Mouse (Mus musculus): ENCODE measurements around the gene Trappc12. TPM values are rescaled to one million over a fixed set of nuclear protein-coding genes. Genes with fewer than 3 reads are reported as not detected.

Gene Trappc12
- polyA plus RNA-seq (2015; fragmentation: Nextera tagmentation; extraction: Ambion mirVana): 43.8 and 46.0 TPM in 2 replicates

DNA sequence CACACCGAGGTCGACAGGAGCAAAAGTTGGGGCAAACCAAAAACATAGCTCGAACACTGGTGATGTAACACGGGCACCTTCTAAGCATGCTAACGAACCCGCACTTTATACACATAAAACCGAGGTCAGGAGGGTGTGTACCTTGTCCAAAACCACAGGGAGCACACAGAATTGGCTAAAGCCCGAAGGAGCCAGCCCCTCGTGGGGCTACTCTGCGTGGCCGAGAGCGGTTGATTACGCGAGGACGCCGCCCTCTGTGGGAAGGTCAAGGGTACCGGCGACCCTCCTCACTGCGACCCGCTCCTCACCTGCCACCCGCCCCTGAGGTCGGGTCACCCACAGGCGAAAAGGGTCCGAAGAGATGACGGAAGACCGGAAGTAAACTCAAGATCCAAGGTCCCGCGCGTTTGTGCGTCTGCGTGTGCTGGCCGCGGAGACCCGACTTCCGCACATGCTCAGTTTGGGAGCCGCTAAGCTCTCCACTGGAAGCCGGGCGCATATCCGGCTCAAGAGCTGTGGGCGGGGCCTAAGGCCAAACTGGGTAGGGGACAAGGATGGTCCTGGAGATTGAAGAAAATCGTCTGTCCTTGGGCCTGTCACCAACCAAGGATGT lies at the start of gene Trappc12:
Trappc12 (minus strand) TSS at position 452 of the 613 bp plus-strand sequence.
- H3K4me1 ChIP-seq (replicated peaks): peaks cover 49% of the 10 kb centered on the region
- no peaks in the 10 kb centered on the region for H3K27me3 ChIP-seq
- ATAC-seq: peak; percentile 94
- peak within 1 kb of the TSS; percentile 84 for H3K4me3 ChIP-seq (replicated peaks)
- H3K27ac ChIP-seq: peak within 1 kb of the TSS; percentile 68
- H3K9ac ChIP-seq (replicated peaks): peak within 1 kb of the TSS; percentile 83
- no peaks in the 10 kb centered on the region for H3K9me3 ChIP-seq
- H3K4me2 ChIP-seq (replicated peaks): peak within 1 kb of the TSS; percentile 98
- H3K36me3 ChIP-seq: peaks cover 26% of the 10 kb centered on the region
- WGBS: 2% methylated on average over 41 of the region's 41 CpGs

DNA sequence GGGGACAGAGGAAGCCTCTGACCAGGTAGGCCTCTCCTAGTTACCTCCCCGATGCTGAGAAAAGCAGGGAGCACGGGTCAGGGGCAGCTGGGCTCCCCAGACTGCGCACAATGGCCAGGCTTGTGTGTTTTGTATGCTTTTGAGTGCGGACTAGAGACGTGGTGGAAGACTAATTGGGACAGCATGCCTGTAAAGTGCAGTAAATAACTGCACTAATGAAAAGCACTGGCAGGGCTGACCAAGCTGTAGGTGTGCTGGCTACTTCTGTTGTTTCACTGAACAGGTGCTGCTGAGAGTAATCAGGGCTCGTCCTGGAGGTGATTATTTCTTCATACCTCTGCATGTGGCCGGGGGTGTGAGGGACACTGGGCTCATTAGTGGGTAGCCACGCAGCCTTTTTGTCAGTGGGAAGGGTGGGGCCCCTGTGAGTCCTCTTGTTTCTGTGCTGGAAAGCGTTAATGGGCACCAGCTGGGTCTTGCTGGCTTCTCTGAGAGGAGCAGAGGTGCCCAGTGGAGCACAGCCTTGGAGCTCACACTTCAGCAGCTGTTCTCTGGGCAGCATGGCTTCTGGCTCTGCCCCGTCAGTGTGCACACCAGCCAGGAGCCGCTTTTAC lies 49.6 kb upstream of the Trappc12 start:
- peak; percentile 71 for ATAC-seq
- Histone ChIP-seq H3K27ac (peak overlapping the region; percentile 69), H3K4me1 (replicated peaks) (peaks cover 47% of the 10 kb centered on the region), H3K9ac (replicated peaks) (peak overlapping the region; percentile 19; the same call in 1 of the 2 replicates), H3K4me2 (replicated peaks) (no peak overlapping the region), H3K27me3 (no peaks in the 10 kb centered on the region), H3K9me3 (no peaks in the 10 kb centered on the region; the same call in 1 of the 2 replicates), H3K4me3 (replicated peaks) (no peak overlapping the region), H3K36me3 (no peaks in the 10 kb centered on the region)
- WGBS: 51% methylated on average over 11 of the region's 11 CpGs

DNA sequence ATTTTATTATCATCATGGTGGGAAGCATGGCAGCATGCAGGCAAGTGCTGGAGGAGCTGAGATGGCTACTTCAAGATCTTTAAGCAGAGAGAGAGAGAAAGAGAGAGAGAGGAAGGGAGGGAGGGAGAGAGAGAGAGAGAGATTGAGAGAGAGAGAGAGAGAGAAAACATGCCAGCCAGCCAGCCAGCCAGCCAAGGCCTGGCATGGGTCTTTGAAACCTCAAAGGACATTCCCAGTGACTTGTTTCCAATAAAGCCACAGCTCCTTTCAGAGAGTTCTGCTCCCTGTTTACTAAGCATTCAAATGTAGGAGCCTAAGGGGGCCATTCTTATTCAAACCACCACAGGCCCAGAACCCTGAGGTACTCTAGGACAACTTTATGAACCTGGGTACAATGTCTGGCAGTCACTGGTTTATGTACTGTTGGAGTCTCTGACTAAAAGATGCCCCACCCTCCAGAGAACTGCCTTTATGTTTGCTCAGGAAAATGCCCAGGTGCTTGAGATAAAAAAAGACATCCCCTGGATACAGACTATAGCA lies 46.7 kb upstream of the Trappc12 start:
- ATAC-seq: no peak
- Histone ChIP-seq H3K27me3 (no peaks in the 10 kb centered on the region), H3K9me3 (no peaks in the 10 kb centered on the region; the same call in 1 of the 2 replicates), H3K9ac (replicated peaks) (no peak overlapping the region), H3K4me1 (replicated peaks) (peaks cover 41% of the 10 kb centered on the region), H3K4me3 (replicated peaks) (no peak overlapping the region), H3K4me2 (replicated peaks) (no peak overlapping the region), H3K36me3 (no peaks in the 10 kb centered on the region), H3K27ac (peak overlapping the region; percentile 35; the same call in 1 of the 2 replicates)

DNA sequence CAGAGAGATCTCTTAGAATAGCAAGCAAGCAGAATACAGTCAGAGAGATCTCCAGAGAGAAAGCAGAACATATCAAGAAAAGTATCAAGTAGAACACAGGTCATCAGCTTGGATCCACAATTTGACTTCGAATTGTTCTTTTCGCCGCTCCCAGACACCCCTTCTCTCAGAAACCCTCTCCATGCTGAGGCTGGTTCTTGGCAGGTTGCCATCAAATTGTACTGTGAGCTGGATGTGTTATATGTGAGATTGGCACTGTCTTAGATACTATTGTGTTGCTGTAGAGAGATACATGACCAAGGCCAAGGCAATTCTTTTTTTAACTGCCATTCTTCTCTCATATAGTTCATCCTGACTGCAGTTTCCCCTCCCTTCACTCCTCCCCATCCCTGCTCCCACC lies 44.8 kb upstream of the Trappc12 start:
- H3K4me1 ChIP-seq (replicated peaks): peaks cover 44% of the 10 kb centered on the region
- no peaks in the 10 kb centered on the region for H3K27me3 ChIP-seq
- no peak overlapping the region for H3K9ac ChIP-seq (replicated peaks)
- no peaks in the 10 kb centered on the region; the same call in 1 of the 2 replicates for H3K9me3 ChIP-seq
- H3K36me3 ChIP-seq: no peaks in the 10 kb centered on the region
- H3K27ac ChIP-seq: no peak overlapping the region
- no peak for ATAC-seq
- WGBS: 85% methylated on average over 3 of the region's 3 CpGs
- no peak overlapping the region for H3K4me3 ChIP-seq (replicated peaks)
- H3K4me2 ChIP-seq (replicated peaks): no peak overlapping the region

DNA sequence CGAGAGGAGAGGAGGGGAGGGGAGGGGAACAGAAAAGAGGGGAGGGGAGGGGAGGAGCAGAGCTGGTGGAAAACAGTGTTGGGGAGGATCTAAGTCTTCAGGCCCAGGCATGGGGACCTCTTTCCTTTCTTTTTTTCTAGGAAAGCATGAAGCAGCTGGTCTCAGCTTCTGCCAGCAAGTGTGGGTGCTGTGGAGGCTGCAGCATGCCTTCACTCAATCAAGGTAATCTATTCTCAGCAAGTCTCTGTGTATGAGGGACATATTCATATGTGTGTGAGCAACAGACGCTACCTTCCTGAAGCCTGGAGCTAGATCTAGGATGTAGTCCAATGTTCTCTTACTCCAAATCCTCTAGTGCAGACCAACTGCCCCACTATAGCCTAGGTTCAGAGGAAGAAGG lies 43.4 kb upstream of the Trappc12 start:
- no peaks in the 10 kb centered on the region; the same call in 1 of the 2 replicates for H3K9me3 ChIP-seq
- H3K4me2 ChIP-seq (replicated peaks): no peak overlapping the region
- 64% methylated on average over 2 of the region's 2 CpGs for WGBS
- no peak for ATAC-seq
- no peaks in the 10 kb centered on the region for H3K27me3 ChIP-seq
- H3K9ac ChIP-seq (replicated peaks): no peak overlapping the region
- no peak overlapping the region for H3K27ac ChIP-seq
- H3K4me1 ChIP-seq (replicated peaks): peaks cover 39% of the 10 kb centered on the region
- H3K4me3 ChIP-seq (replicated peaks): no peak overlapping the region
- H3K36me3 ChIP-seq: no peaks in the 10 kb centered on the region

DNA sequence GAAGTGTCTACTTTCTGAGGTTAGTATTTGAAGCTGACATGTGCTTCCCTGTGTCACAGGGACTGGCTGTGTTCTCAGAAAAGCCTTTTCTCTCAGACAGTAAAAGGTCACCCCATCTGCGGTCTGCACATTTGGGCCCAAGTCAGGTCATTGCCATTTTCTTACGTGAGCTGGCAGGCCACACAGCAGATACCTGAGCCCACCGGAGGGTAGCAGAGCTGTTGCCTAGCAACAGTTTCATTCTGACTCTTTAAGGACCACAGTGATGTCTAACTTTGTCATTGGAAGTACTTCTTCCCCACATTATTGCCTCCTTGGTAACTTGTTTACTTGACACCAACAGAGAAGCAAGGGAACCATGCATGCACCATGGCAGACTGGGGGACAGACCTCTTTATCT lies 42.3 kb upstream of the Trappc12 start:
- no peak overlapping the region for H3K9ac ChIP-seq (replicated peaks)
- WGBS: 58% methylated on average over 3 of the region's 3 CpGs
- H3K4me2 ChIP-seq (replicated peaks): no peak overlapping the region
- no peak overlapping the region for H3K4me3 ChIP-seq (replicated peaks)
- no peaks in the 10 kb centered on the region for H3K27me3 ChIP-seq
- no peak for ATAC-seq
- peak overlapping the region; percentile 26; the same call in 1 of the 2 replicates for H3K27ac ChIP-seq
- H3K9me3 ChIP-seq: no peaks in the 10 kb centered on the region
- H3K4me1 ChIP-seq (replicated peaks): peaks cover 43% of the 10 kb centered on the region
- no peaks in the 10 kb centered on the region for H3K36me3 ChIP-seq

DNA sequence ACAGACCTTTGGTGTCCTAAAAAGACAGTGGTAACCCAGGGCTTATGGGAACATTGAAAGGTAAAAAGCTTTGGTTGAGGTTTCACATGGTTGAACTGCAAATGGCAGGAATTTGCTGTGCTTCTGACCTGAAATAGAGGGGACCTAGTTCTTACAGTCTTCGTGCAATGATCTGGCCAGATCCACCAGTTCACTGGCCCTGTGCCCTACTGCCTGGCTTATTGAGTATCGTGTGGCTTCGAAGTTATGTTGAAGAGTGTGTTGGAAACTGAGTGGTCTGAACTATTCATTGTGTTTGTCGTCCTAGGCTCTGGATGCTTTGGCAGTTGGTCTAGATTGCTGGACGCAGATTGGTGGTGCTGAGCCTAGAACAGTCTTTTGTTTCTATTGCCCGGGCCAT lies 36.0 kb upstream of the Trappc12 start:
- Histone ChIP-seq H3K4me1 (replicated peaks) (peaks cover 45% of the 10 kb centered on the region), H3K4me2 (replicated peaks) (no peak overlapping the region), H3K9me3 (no peaks in the 10 kb centered on the region), H3K27me3 (no peaks in the 10 kb centered on the region), H3K27ac (no peak overlapping the region), H3K4me3 (replicated peaks) (no peak overlapping the region), H3K36me3 (no peaks in the 10 kb centered on the region), H3K9ac (replicated peaks) (no peak overlapping the region)
- 95% methylated on average over 6 of the region's 6 CpGs for WGBS
- ATAC-seq: no peak

DNA sequence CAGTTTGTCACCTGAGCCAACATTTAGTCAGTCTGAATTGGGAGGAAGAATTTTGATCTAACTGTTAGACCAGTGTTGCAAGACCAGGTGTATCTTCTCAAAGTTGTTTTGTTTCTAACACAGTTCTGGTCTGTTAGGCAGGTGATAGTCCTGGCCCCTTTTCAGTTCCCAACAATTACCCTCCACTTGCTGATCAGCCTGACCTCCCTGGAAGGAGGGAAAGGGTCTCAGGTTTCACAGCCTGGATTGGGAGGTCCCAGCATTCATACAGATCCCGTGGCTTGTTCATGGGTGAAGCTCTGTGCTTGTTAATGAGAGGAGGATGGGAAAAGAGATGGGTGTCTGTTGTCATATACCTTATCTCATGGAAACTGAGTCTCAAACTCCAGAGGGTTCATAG lies 35.0 kb upstream of the Trappc12 start:
- Histone ChIP-seq H3K36me3 (no peaks in the 10 kb centered on the region), H3K27ac (no peak overlapping the region), H3K4me1 (replicated peaks) (peaks cover 40% of the 10 kb centered on the region), H3K9me3 (no peaks in the 10 kb centered on the region), H3K27me3 (no peaks in the 10 kb centered on the region), H3K4me2 (replicated peaks) (no peak overlapping the region), H3K9ac (replicated peaks) (no peak overlapping the region), H3K4me3 (replicated peaks) (no peak overlapping the region)
- WGBS: 0% methylated on average over 1 of the region's 1 CpGs
- ATAC-seq: no peak

DNA sequence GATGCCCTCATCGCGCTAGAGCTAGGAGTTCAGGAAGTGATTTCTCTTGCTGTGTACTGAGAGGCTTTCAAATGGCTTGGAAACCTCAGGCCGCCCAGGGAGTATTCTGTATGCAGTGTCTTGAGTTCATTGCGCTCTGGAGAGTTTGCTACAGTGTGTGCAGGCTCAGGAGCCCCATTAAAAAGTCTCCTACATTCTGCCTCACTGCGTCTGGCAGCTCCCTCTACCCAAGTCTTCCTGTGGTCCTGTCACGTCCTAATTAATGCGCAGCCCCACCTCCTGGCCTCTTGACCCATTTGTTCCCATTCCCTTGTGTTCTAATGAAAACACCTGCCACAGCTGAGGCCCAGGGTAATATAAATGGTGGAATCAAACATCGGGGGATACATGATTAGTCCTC lies 34.6 kb upstream of the Trappc12 start:
- no peak for ATAC-seq
- Histone ChIP-seq H3K27me3 (no peaks in the 10 kb centered on the region), H3K9ac (replicated peaks) (no peak overlapping the region), H3K4me1 (replicated peaks) (peaks cover 37% of the 10 kb centered on the region), H3K4me3 (replicated peaks) (no peak overlapping the region), H3K4me2 (replicated peaks) (no peak overlapping the region), H3K27ac (no peak overlapping the region), H3K36me3 (no peaks in the 10 kb centered on the region), H3K9me3 (no peaks in the 10 kb centered on the region)
- 30% methylated on average over 8 of the region's 8 CpGs for WGBS

DNA sequence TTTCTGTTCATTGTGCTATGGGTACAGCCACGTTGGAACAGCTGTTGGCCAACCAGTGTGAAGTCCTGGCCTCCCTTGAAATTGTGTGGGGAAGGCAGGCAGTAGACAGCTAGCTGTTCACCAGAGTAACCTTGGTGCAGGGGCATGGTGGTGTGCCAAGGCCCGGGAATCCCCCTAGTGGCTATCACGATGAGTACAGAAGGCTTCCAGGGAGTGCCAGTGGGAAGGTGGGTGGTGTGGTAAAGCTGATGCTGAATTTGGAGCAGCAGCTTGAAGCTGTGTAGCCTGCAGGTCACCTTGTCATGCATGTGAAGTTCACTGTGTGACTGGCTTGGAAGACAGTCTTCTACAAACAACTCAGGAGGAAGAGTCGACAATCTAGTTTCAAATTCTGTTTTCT lies 34.1 kb upstream of the Trappc12 start:
- 39% methylated on average over 4 of the region's 4 CpGs for WGBS
- Histone ChIP-seq H3K27ac (peak overlapping the region; percentile 37; the same call in 1 of the 2 replicates), H3K4me2 (replicated peaks) (no peak overlapping the region), H3K4me1 (replicated peaks) (peaks cover 37% of the 10 kb centered on the region), H3K27me3 (no peaks in the 10 kb centered on the region), H3K36me3 (no peaks in the 10 kb centered on the region), H3K9me3 (no peaks in the 10 kb centered on the region), H3K4me3 (replicated peaks) (no peak overlapping the region), H3K9ac (replicated peaks) (no peak overlapping the region)
- ATAC-seq: peak; percentile 44; the same call in 1 of the 2 replicates

DNA sequence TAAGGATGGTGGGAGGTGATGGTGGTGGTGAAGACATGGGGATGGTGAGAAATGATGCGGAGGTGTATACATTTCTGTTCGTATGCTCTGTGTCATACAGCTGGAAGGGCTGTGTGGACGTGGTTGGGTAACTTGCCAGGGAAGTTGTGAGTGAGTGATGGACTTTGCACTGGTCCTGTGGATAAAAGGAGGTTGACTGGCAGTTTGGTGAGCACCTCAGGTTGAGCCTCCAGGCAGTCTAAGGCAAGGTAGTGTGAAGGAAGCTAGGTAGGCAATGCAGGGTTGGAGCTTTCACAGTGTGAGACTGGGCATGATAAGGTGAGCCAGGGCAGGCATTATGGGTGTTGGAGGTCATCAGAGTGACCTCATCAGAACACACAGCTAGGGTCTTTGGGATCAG lies 32.4 kb upstream of the Trappc12 start:
- Histone ChIP-seq H3K36me3 (no peaks in the 10 kb centered on the region), H3K27me3 (no peaks in the 10 kb centered on the region), H3K9ac (replicated peaks) (no peak overlapping the region), H3K4me1 (replicated peaks) (peaks cover 33% of the 10 kb centered on the region), H3K9me3 (no peaks in the 10 kb centered on the region), H3K4me2 (replicated peaks) (no peak overlapping the region), H3K4me3 (replicated peaks) (no peak overlapping the region), H3K27ac (no peak overlapping the region)
- ATAC-seq: no peak
- WGBS: 98% methylated on average over 3 of the region's 3 CpGs

DNA sequence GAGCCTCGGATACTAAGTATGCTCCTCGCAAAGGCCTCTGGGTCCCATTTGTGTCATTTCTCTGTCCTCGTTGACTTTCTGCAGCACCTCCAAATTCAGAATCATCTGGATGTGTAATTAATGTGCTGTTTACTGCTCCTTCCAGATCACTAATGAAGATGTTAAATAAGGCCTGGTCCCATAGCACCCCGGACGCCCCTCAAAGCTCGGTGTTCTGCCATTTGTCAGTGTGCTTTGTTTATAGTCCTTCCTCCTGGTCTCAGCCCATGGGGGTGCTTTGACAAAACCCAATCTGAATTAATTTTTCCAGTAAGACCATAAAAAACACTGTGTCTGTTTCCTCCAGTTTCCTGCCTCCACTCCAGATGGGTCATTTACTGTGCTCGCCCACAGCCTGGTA lies 29.9 kb upstream of the Trappc12 start:
- H3K27me3 ChIP-seq: no peaks in the 10 kb centered on the region
- no peaks in the 10 kb centered on the region for H3K9me3 ChIP-seq
- H3K27ac ChIP-seq: no peak overlapping the region
- H3K36me3 ChIP-seq: no peaks in the 10 kb centered on the region
- WGBS: 82% methylated on average over 7 of the region's 7 CpGs
- no peak overlapping the region for H3K4me2 ChIP-seq (replicated peaks)
- peaks cover 40% of the 10 kb centered on the region for H3K4me1 ChIP-seq (replicated peaks)
- no peak overlapping the region for H3K9ac ChIP-seq (replicated peaks)
- no peak overlapping the region for H3K4me3 ChIP-seq (replicated peaks)
- ATAC-seq: no peak
